ENCODE assay signal across 13 mouse cellular contexts in the genomic region with DNA sequence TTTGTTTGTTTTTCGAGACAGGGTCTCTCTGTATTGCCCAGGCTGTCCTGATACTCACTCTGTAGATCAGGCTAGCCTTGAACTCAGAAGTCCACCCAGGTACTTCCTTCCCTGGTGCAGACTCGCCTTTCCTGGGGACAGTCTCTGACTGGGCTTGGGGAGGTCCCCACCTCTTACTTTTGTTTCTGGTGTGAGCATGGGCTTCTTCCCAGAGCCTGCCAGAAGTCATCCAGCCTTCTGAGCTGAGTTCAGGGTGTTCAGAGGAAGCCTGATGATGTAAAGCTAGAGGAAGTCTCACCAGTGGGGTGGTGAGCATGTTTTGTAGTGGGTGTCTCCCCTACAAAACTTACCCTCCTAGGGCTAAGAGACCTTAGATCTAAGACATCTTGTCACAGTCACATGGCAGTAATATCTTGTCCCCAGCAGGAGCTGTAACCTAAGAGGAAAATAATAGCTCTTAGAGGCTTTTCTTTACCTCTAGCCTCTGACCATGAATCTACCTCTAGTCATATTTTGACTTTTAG. TPM values are rescaled to one million over a fixed set of nuclear protein-coding genes. Genes with fewer than 3 reads are reported as not detected.
"Had no signal": no experiment of that assay in that cellular context is flagged by ENCODE, and none has a peak within 500 bp of the region (broad histone marks: within the 10 kb centered on the region; RNA-seq: fewer than 3 reads in every experiment).

No protein-coding gene starts in this region.

- ATAC-seq: intestine, postnatal 0 days; midbrain, embryonic 16.5 days had no signal

- DNase-seq: kidney, adult 8-10 months; kidney, postnatal 4 days; liver, embryonic 13.5 days; lung, adult 18-20 months; right cerebral cortex, adult 18-20 months; right cerebral cortex, postnatal 25 days; thymus, postnatal 36 days had no signal

- H3K27me3 ChIP-seq: limb, embryonic 15.5 days; liver, embryonic 13.5 days; midbrain, embryonic 12.5 days had no signal

- H3K36me3 ChIP-seq: limb, embryonic 15.5 days; liver, embryonic 13.5 days; midbrain, embryonic 12.5 days had no signal

- H3K4me3 ChIP-seq: left cerebral cortex, adult 2 months; limb, embryonic 15.5 days; liver, embryonic 13.5 days; midbrain, embryonic 12.5 days had no signal

- H3K27ac ChIP-seq: left cerebral cortex, adult 2 months; limb, embryonic 15.5 days; liver, embryonic 13.5 days; midbrain, embryonic 12.5 days had no signal

- H3K9me3 ChIP-seq: limb, embryonic 15.5 days; liver, embryonic 13.5 days; midbrain, embryonic 12.5 days had no signal

- H3K4me2 ChIP-seq: limb, embryonic 15.5 days; liver, embryonic 13.5 days; midbrain, embryonic 12.5 days had no signal

- H3K9ac ChIP-seq: limb, embryonic 15.5 days; liver, embryonic 13.5 days; midbrain, embryonic 12.5 days had no signal

- H3K4me1 ChIP-seq: limb, embryonic 15.5 days; midbrain, embryonic 12.5 days had no signal

RNA-seq across cellular contexts. Expression of a gene that starts 14.8 kb away (rescaled TPM):
- total RNA-seq: layer of hippocampus, postnatal 25 days had no signal
